Mouse (Mus musculus) liver, embryonic 11.5 days (tissue): Measurements from ENCODE around the gene Tedc1. TPM values are rescaled to one million over a fixed set of nuclear protein-coding genes. Genes with fewer than 3 reads are reported as not detected.
A peak's percentile ranks its signal among the peaks of the same experiment; 100 is the strongest.

ENCODE experiments used
- ATAC-seq: fragments of 200-750 bp; cut with Nextera tagmentation; replicated peaks from 2 replicates; pipeline ENCODE4 v1.8.0; 2017; ENCODE audit warnings: moderate number of reproducible peaks, mild to moderate bottlenecking, moderate TSS enrichment, moderate library complexity; ENCODE audit not compliant: low FRiP score
- DNase-seq: peaks from one replicate; pipeline ENCODE4 v3.0.0-alpha.2; 2017; ENCODE audit warnings: low spot score
- H3K27ac ChIP-seq: fragments of 300-500 bp; sonication (generic); 2 replicates; pipeline ENCODE4 v1.5.1; 2014; ENCODE audit warnings: mild to moderate bottlenecking, low read depth, low read length, control low read depth
- H3K27me3 ChIP-seq: fragments of 300-500 bp; sonication (generic); replicated peaks from 2 replicates; pipeline ENCODE4 v1.6.1; 2014; ENCODE audit warnings: low read length, mixed read lengths; ENCODE audit not compliant: control insufficient read depth, insufficient read depth
- H3K36me3 ChIP-seq: fragments of 300-500 bp; sonication (generic); 2 replicates; pipeline ENCODE4 v1.6.1; 2014; ENCODE audit warnings: mild to moderate bottlenecking, low read length, moderate library complexity, mixed read lengths; ENCODE audit not compliant: control insufficient read depth, insufficient read depth
- H3K4me1 ChIP-seq: fragments of 300-500 bp; sonication (generic); replicated peaks from 2 replicates; pipeline ENCODE4 v1.6.1; 2014; ENCODE audit warnings: low read length, mixed read lengths; ENCODE audit not compliant: control insufficient read depth, insufficient read depth
- H3K4me2 ChIP-seq: fragments of 300-500 bp; sonication (generic); 2 replicates; pipeline ENCODE4 v1.6.1; 2014; ENCODE audit warnings: mild to moderate bottlenecking, control low read depth, moderate library complexity
- H3K4me3 ChIP-seq: fragments of 300-500 bp; sonication (generic); 2 replicates; pipeline ENCODE4 v1.5.1; 2014; ENCODE audit warnings: low read depth, low read length, control low read depth
- H3K9ac ChIP-seq: fragments of 300-500 bp; sonication (generic); 2 replicates; pipeline ENCODE4 v1.6.1; 2014; ENCODE audit warnings: low read depth, low read length, control low read depth
- H3K9me3 ChIP-seq: fragments of 300-500 bp; sonication (generic); 2 replicates; pipeline ENCODE4 v1.6.1; 2016; ENCODE audit warnings: low read length, inconsistent platforms, mixed read lengths; ENCODE audit not compliant: control insufficient read depth
- WGBS: fragments of 180-500 bp; shearing (Covaris S2); extraction: QIAGEN DNeasy Blood & Tissue Kit; methylation state at CpG from one replicate; pipeline ENCODE4 v1.1.7; 2014; 5-methylcytosine and 5-hydroxymethylcytosine counted together
- polyA plus RNA-seq: library from polyadenylated mRNA; unstranded; fragments of >200 nt; fragmentation: Nextera tagmentation; extraction: Ambion mirVana; gene quantifications from 2 replicates; pipeline ENCODE4 v1.2.1, GENCODE M21; 2014

Gene Tedc1
- polyA plus RNA-seq, 1 experiment from 2014 or later: 24.2 TPM

- Histone ChIP-seq H3K27me3 (peaks cover 2% of the 10 kb centered on the region; the same call in 1 of the 2 replicates), H3K27ac (peak overlapping the region; percentile 56), H3K4me2 (peak overlapping the region; percentile 99), H3K9me3 (no peaks in the 10 kb centered on the region), H3K9ac (peak overlapping the region; percentile 72), H3K4me3 (peak overlapping the region; percentile 76), H3K4me1 (peaks cover 27% of the 10 kb centered on the region), H3K36me3 (no peaks in the 10 kb centered on the region)
- ATAC-seq: peak; percentile 0; the same call in 1 of the 2 replicates
- no peak for DNase-seq
- WGBS: 5% methylated on average over 32 of the region's 32 CpGs
These were observed 997 bp upstream of the Tedc1 start for GRCm38 (mm10) chr12:113155076-113155771.

GRCm38 (mm10) chr12:113156540-113156929, 314 bp downstream of the Tedc1 start:
- peak overlapping the region; percentile 65 for H3K27ac ChIP-seq
- no peaks in the 10 kb centered on the region for H3K27me3 ChIP-seq
- H3K9me3 ChIP-seq: no peaks in the 10 kb centered on the region
- ATAC-seq (no peak), DNase-seq (no peak)
- peak overlapping the region; percentile 97 for H3K4me2 ChIP-seq
- H3K4me1 ChIP-seq: peaks cover 19% of the 10 kb centered on the region
- peak overlapping the region; percentile 76 for H3K4me3 ChIP-seq
- 1% methylated on average over 23 of the region's 23 CpGs for WGBS
- peak overlapping the region; percentile 78 for H3K9ac ChIP-seq
- H3K36me3 ChIP-seq: no peaks in the 10 kb centered on the region

GRCm38 (mm10) chr12:113157002-113157401, 781 bp downstream of the Tedc1 start:
- H3K4me2 ChIP-seq: peak overlapping the region; percentile 97
- H3K27ac ChIP-seq: no peak overlapping the region
- H3K36me3 ChIP-seq: no peaks in the 10 kb centered on the region
- H3K9ac ChIP-seq: peak overlapping the region; percentile 78
- H3K4me1 ChIP-seq: peaks cover 17% of the 10 kb centered on the region
- WGBS: 51% methylated on average over 8 of the region's 8 CpGs
- H3K9me3 ChIP-seq: no peaks in the 10 kb centered on the region
- peak overlapping the region; percentile 76 for H3K4me3 ChIP-seq
- no peaks in the 10 kb centered on the region for H3K27me3 ChIP-seq
- no peak for ATAC-seq
- no peak for DNase-seq

GRCm38 (mm10) chr12:113157521-113157920, 1.3 kb downstream of the Tedc1 start:
- WGBS: 94% methylated on average over 8 of the region's 8 CpGs
- Histone ChIP-seq H3K4me2 (peak overlapping the region; percentile 97), H3K4me1 (peaks cover 15% of the 10 kb centered on the region), H3K4me3 (no peak overlapping the region), H3K27me3 (no peaks in the 10 kb centered on the region), H3K9ac (no peak overlapping the region), H3K9me3 (no peaks in the 10 kb centered on the region), H3K36me3 (no peaks in the 10 kb centered on the region), H3K27ac (no peak overlapping the region)
- DNase-seq: no peak
- ATAC-seq: no peak

GRCm38 (mm10) chr12:113157971-113158370, 1.8 kb downstream of the Tedc1 start:
- Histone ChIP-seq H3K27ac (no peak overlapping the region), H3K9ac (no peak overlapping the region), H3K9me3 (no peaks in the 10 kb centered on the region), H3K4me3 (no peak overlapping the region), H3K36me3 (no peaks in the 10 kb centered on the region), H3K4me1 (peaks cover 15% of the 10 kb centered on the region), H3K27me3 (no peaks in the 10 kb centered on the region), H3K4me2 (no peak overlapping the region)
- WGBS: 90% methylated on average over 8 of the region's 8 CpGs
- no peak for DNase-seq
- ATAC-seq: no peak

GRCm38 (mm10) chr12:113163561-113164006, 7.4 kb downstream of the Tedc1 start:
- no peak overlapping the region for H3K4me2 ChIP-seq
- H3K4me3 ChIP-seq: no peak overlapping the region
- no peak overlapping the region for H3K27ac ChIP-seq
- peaks cover 3% of the 10 kb centered on the region; the same call in 1 of the 2 replicates for H3K36me3 ChIP-seq
- WGBS: 93% methylated on average over 11 of the region's 11 CpGs
- DNase-seq (no peak), ATAC-seq (no peak)
- H3K9me3 ChIP-seq: no peaks in the 10 kb centered on the region
- no peak overlapping the region for H3K9ac ChIP-seq
- H3K27me3 ChIP-seq: no peaks in the 10 kb centered on the region
- H3K4me1 ChIP-seq: 0 out of 2 replicates have a peak, but pooled peaks cover 4% of the 10 kb centered on the region

GRCm38 (mm10) chr12:113168031-113168536, 11.9 kb downstream of the Tedc1 start:
- H3K36me3 ChIP-seq: peaks cover 3% of the 10 kb centered on the region; the same call in 1 of the 2 replicates
- H3K4me1 ChIP-seq: 0 out of 2 replicates have a peak, but pooled peaks cover 4% of the 10 kb centered on the region
- ATAC-seq (peak; percentile 56), DNase-seq (no peak)
- H3K27me3 ChIP-seq: no peaks in the 10 kb centered on the region
- no peak overlapping the region for H3K4me3 ChIP-seq
- 43% methylated on average over 9 of the region's 9 CpGs for WGBS
- H3K9ac ChIP-seq: no peak overlapping the region
- H3K4me2 ChIP-seq: no peak overlapping the region
- no peak overlapping the region for H3K27ac ChIP-seq
- no peaks in the 10 kb centered on the region for H3K9me3 ChIP-seq

GRCm38 (mm10) chr12:113176960-113177725, 20.9 kb downstream of the Tedc1 start:
- H3K27me3 ChIP-seq: no peaks in the 10 kb centered on the region; the same call in 1 of the 2 replicates
- no peaks in the 10 kb centered on the region for H3K9me3 ChIP-seq
- DNase-seq (no peak), ATAC-seq (no peak)
- no peak overlapping the region for H3K27ac ChIP-seq
- no peak overlapping the region for H3K4me2 ChIP-seq
- 79% methylated on average over 18 of the region's 18 CpGs for WGBS
- H3K36me3 ChIP-seq: no peaks in the 10 kb centered on the region
- H3K9ac ChIP-seq: no peak overlapping the region
- no peak overlapping the region for H3K4me3 ChIP-seq
- H3K4me1 ChIP-seq: no peaks in the 10 kb centered on the region
